Comparison of ENCODE assay signal across 14 mouse cellular contexts in genomic region chr12:112299603-112300002, GRCm38 (mm10).
DNase-seq lines count a peak whose midpoint lies in the region.
"Had no signal": no experiment of that assay in that cellular context is flagged by ENCODE, and none has a peak within 500 bp of the region (broad histone marks: within the 10 kb centered on the region; RNA-seq: fewer than 3 reads in every experiment).

No protein-coding gene starts in this region.

- no peaks in the 10 kb centered on the region for H3K36me3 ChIP-seq in limb, embryonic 10.5 days
- H3K36me3 ChIP-seq: liver, embryonic 13.5 days had no signal

- peaks cover 53% of the 10 kb centered on the region for H3K4me1 ChIP-seq in limb, embryonic 10.5 days
- H3K4me1 ChIP-seq: liver, embryonic 13.5 days had no signal

- peaks cover 61% of the 10 kb centered on the region for H3K27me3 ChIP-seq in limb, embryonic 10.5 days (ENCODE audit: low read depth, poor library complexity, severe bottlenecking)

- H3K27ac ChIP-seq in limb, embryonic 10.5 days, result peak overlapping the region; percentile 39
- H3K27ac ChIP-seq: layer of hippocampus, adult 2 months; liver, embryonic 13.5 days had no signal

- no peaks in the 10 kb centered on the region for H3K9me3 ChIP-seq in limb, embryonic 10.5 days (replicated peaks)
- H3K9me3 ChIP-seq: liver, embryonic 13.5 days had no signal

- peak; percentile 6 for DNase-seq in cerebellum, adult 11 months
- DNase-seq in cerebellum, postnatal 4 days (ENCODE audit: low spot score in 2 of 2), result no peak
- DNase-seq in brain, adult 2 months (ENCODE audit: low read depth, low spot score), result peak; percentile 21
- DNase-seq in cerebellum, postnatal 36 days, result peak; percentile 22 to 29
- no peak for DNase-seq in limb, embryonic 10.5 days (ENCODE audit: low spot score)
- DNase-seq in c-Kit-positive CD71-positive TER-119-positive erythroid progenitor cells, embryonic 14.5 days (ENCODE audit: low spot score), result no peak
- DNase-seq in right cerebral cortex, postnatal 36 days (ENCODE audit: low spot score in 2 of 2), result no peak
- DNase-seq in urinary bladder, postnatal 14 days (ENCODE audit: low spot score), result no peak
- DNase-seq: adrenal gland, postnatal 36 days; embryo, embryonic 11 days; gastrocnemius, postnatal 10 days; liver, embryonic 13.5 days; thymus, adult 2 months had no signal

- 81% methylated on average over 6 of the region's 6 CpGs for WGBS in limb, embryonic 10.5 days

- H3K4me3 ChIP-seq in limb, embryonic 10.5 days, result no peak overlapping the region
- H3K4me3 ChIP-seq: layer of hippocampus, adult 2 months; liver, embryonic 13.5 days had no signal

Comparison
In these comparisons a context has a peak if more than half of its experiments do, and no peak if none do; other contexts are left out.
1. DNase-seq: peak in cerebellum, adult 11 months (single experiment), brain, adult 2 months (single experiment) and cerebellum, postnatal 36 days (2 of 2); none in cerebellum, postnatal 4 days (0 of 2), limb, embryonic 10.5 days (single experiment), c-Kit-positive CD71-positive TER-119-positive erythroid progenitor cells, embryonic 14.5 days (single experiment), right cerebral cortex, postnatal 36 days (0 of 2) and urinary bladder, postnatal 14 days (single experiment).